Mouse (Mus musculus): Measurements from ENCODE around the gene Mettl1. TPM values are rescaled to one million over a fixed set of nuclear protein-coding genes. Genes with fewer than 3 reads are reported as not detected.

The Mettl1 gene
- polyA plus RNA-seq, 1 experiment from 2014 or later: 32.5 TPM

MicroRNAs encoded within 50 kb of the gene (microRNA counts, 519-probe panel; counts per million panel counts)
- microRNA mmu-miR-26a (342 counts per million, percentile 67 among the panel's probes with 10 or more counts), microRNA mmu-miR-546 (342 counts per million, percentile 67 among the panel's probes with 10 or more counts)

Small RNA genes within 50 kb of the gene (microRNA-seq; reads per million reads assigned to microRNA genes)
- 20.8 reads per million, percentile 31 among the genes with 10 or more reads in this experiment for gene Mir26a-2
- not detected for gene Mir546

Other genes starting within 250 kb of the Mettl1 start
- 12.8 and 13.1 TPM in 2 replicates for gene Atp23, start 140.1 kb upstream of the Mettl1 start, polyA plus RNA-seq (2016; fragmentation: Nextera tagmentation; extraction: Ambion mirVana)
- 39.4 and 42.6 TPM in 2 replicates for gene Ctdsp2, start 62.7 kb upstream of the Mettl1 start, polyA plus RNA-seq (2016; fragmentation: Nextera tagmentation; extraction: Ambion mirVana)
- gene Avil, start 40.7 kb upstream of the Mettl1 start, polyA plus RNA-seq (2016; fragmentation: Nextera tagmentation; extraction: Ambion mirVana): 5.2 and 10.0 TPM in 2 replicates
- 70.7 and 70.9 TPM in 2 replicates for gene Tsfm, start 10.6 kb upstream of the Mettl1 start, polyA plus RNA-seq (2016; fragmentation: Nextera tagmentation; extraction: Ambion mirVana)
- 0.15 and 0.17 TPM in 2 replicates for gene Eef1akmt3, start 99 bp downstream of the Mettl1 start, polyA plus RNA-seq (2016; fragmentation: Nextera tagmentation; extraction: Ambion mirVana)
- gene Cyp27b1, start 6.8 kb downstream of the Mettl1 start, polyA plus RNA-seq (2016; fragmentation: Nextera tagmentation; extraction: Ambion mirVana): 0.13 and 0.25 TPM in 2 replicates
- 6.1 TPM in 2 replicates for gene March9, start 18.8 kb downstream of the Mettl1 start, polyA plus RNA-seq (2016; fragmentation: Nextera tagmentation; extraction: Ambion mirVana)
- gene Cdk4, start 22.1 kb downstream of the Mettl1 start, polyA plus RNA-seq (2016; fragmentation: Nextera tagmentation; extraction: Ambion mirVana): 1,857 and 1,896 TPM in 2 replicates
- 137 and 147 TPM in 2 replicates for gene Tspan31, start 28.9 kb downstream of the Mettl1 start, polyA plus RNA-seq (2016; fragmentation: Nextera tagmentation; extraction: Ambion mirVana)
- 1.1 and 1.3 TPM in 2 replicates for gene Agap2, start 33.9 kb downstream of the Mettl1 start, polyA plus RNA-seq (2016; fragmentation: Nextera tagmentation; extraction: Ambion mirVana)
- 118 and 123 TPM in 2 replicates for gene Os9, start 79.7 kb downstream of the Mettl1 start, polyA plus RNA-seq (2016; fragmentation: Nextera tagmentation; extraction: Ambion mirVana)
- 29.2 and 31.5 TPM in 2 replicates for gene B4galnt1, start 123.8 kb downstream of the Mettl1 start, polyA plus RNA-seq (2016; fragmentation: Nextera tagmentation; extraction: Ambion mirVana)
- 1.5 and 1.8 TPM in 2 replicates for gene Slc26a10, start 139.2 kb downstream of the Mettl1 start, polyA plus RNA-seq (2016; fragmentation: Nextera tagmentation; extraction: Ambion mirVana)
- 43.3 and 43.6 TPM in 2 replicates for gene Arhgef25, start 148.7 kb downstream of the Mettl1 start, polyA plus RNA-seq (2016; fragmentation: Nextera tagmentation; extraction: Ambion mirVana)
- 189 and 199 TPM in 2 replicates for gene Dtx3, start 154.3 kb downstream of the Mettl1 start, polyA plus RNA-seq (2016; fragmentation: Nextera tagmentation; extraction: Ambion mirVana)
- 22.0 and 22.4 TPM in 2 replicates for gene Pip4k2c, start 170.2 kb downstream of the Mettl1 start, polyA plus RNA-seq (2016; fragmentation: Nextera tagmentation; extraction: Ambion mirVana)
- 72.7 and 81.6 TPM in 2 replicates for gene Kif5a, start 221.9 kb downstream of the Mettl1 start, polyA plus RNA-seq (2016; fragmentation: Nextera tagmentation; extraction: Ambion mirVana)
- gene Dctn2, start 225.0 kb downstream of the Mettl1 start, polyA plus RNA-seq (2016; fragmentation: Nextera tagmentation; extraction: Ambion mirVana): 273 and 277 TPM in 2 replicates
- 18.4 and 20.5 TPM in 2 replicates for gene Mbd6, start 247.6 kb downstream of the Mettl1 start, polyA plus RNA-seq (2016; fragmentation: Nextera tagmentation; extraction: Ambion mirVana)

Measured in neural tube, embryonic 12.5 days (tissue).